Mouse (Mus musculus) forebrain, embryonic 10.5 days (tissue): ENCODE data around the gene Dnajc4. TPM values are rescaled to one million over a fixed set of nuclear protein-coding genes. Genes with fewer than 3 reads are reported as not detected.
"Not testable (repeated sequence)": the region's sequence is repeated elsewhere in the genome, so short reads cannot be mapped to it uniquely, and the experiment has no call there.

Experiments
- DNase-seq: peaks from one replicate; pipeline ENCODE4 v3.0.0-alpha.2; 2017; ENCODE audit warnings: low spot score; ENCODE audit errors: extremely low spot score
- H3K27ac ChIP-seq: fragments of 300-500 bp; sonication (generic); 2 replicates; pipeline ENCODE4 v1.5.1; 2016; ENCODE audit warnings: mild to moderate bottlenecking
- H3K27me3 ChIP-seq: fragments of 300-500 bp; sonication (generic); 2 replicates; pipeline ENCODE4 v1.6.1; 2016; ENCODE audit warnings: mild to moderate bottlenecking; ENCODE audit not compliant: poor library complexity, severe bottlenecking
- H3K36me3 ChIP-seq: fragments of 300-500 bp; sonication (generic); replicated peaks from 2 replicates; pipeline ENCODE4 v1.6.1; 2016; ENCODE audit warnings: mild to moderate bottlenecking, moderate library complexity
- H3K4me1 ChIP-seq: fragments of 300-500 bp; sonication (generic); 2 replicates; pipeline ENCODE4 v1.6.1; 2016
- H3K4me3 ChIP-seq: fragments of 300-500 bp; sonication (generic); 2 replicates; pipeline ENCODE4 v1.5.1; 2016; ENCODE audit warnings: mild to moderate bottlenecking, moderate library complexity
- H3K9me3 ChIP-seq: fragments of 300-500 bp; sonication (generic); 2 replicates; pipeline ENCODE4 v1.6.1; 2016; ENCODE audit warnings: mild to moderate bottlenecking, moderate library complexity
- WGBS: fragments of 180-500 bp; shearing (Covaris S2); methylation state at CpG from one replicate; pipeline ENCODE4 v1.1.7; 2016; 5-methylcytosine and 5-hydroxymethylcytosine counted together
- polyA plus RNA-seq: library from polyadenylated mRNA; unstranded; fragments of >200 nt; fragmentation: Nextera tagmentation; extraction: Ambion mirVana; gene quantifications from 2 replicates; pipeline ENCODE4 v1.2.1, GENCODE M21; 2016

Gene Dnajc4
- polyA plus RNA-seq, 1 experiment from 2014 or later, result 19.7 TPM

DNA sequence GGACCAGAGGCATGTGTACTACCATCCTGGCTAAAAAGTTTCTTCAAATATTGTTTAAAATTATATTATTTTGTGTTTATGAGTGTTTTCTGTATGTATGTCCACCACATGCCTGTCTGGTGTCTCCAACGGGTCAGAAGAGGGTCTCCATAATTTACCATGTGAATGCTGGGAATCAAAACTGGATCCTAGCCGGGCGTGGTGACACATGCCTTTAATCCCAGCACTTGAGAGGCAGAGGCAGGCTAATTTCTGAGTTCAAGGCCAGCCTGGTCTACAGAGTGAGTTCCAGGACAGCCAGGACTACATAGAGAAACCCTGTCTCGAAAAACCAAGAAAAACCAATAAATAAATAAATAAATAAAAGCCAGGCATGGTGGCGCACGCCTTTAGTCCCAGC is 1.2 kb downstream of the Dnajc4 start:
- WGBS, result 94% methylated on average over 6 of the region's 6 CpGs
- not testable (repeated sequence) for H3K27ac ChIP-seq, H3K27me3 ChIP-seq, DNase-seq, H3K36me3 ChIP-seq, H3K9me3 ChIP-seq
- Histone ChIP-seq H3K4me1 (peaks cover 73% of the 10 kb centered on the region), H3K4me3 (peak overlapping the region; percentile 66; the same call in 1 of the 2 replicates)

DNA sequence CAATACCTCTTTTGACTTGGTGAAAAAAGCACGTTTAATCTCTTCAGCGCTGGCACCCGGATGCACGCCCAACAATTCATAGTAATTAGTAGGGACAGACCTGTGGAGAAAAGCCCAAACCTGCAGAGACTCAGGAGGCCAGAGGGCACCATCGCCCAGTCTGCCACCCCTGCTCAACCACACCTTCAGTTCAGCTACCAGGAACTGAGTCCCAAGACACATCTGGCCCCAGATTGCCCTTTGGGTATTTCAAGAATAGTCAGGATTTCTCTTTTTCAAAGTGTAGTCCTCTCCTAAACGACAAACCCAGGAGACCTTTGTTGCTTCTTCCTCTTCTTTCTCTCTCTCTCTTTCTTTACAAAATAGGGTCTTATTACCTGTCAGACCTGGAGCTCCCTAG is 1.7 kb downstream of the Dnajc4 start:
- H3K4me1 ChIP-seq, result peaks cover 73% of the 10 kb centered on the region
- WGBS, result 89% methylated on average over 6 of the region's 6 CpGs
- no peak for DNase-seq

DNA sequence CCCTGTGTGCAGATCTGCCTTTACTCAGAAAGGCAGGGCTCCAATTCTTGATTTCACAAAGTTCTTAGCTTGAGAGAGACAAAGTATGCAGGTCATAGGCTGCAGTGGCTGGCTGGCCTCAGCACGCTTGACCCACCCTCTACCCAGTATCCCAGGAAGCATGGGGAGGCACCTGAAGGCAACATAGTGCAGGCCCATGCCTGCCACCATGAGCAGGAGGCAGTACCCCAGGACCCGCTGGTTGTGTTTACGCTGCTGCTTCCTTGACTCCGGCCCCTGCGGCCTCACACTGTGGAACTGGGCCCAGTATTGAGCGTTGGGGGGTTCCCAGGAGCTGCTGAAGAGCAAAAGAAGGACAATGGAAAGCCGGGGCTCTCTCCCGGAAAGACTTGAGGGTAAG is 3.1 kb downstream of the Dnajc4 start:
- Histone ChIP-seq H3K27me3 (0 out of 2 replicates have a peak, but pooled peaks cover 3% of the 10 kb centered on the region), H3K36me3 (peaks cover 18% of the 10 kb centered on the region), H3K9me3 (no peaks in the 10 kb centered on the region), H3K4me3 (0 out of 2 replicates have a peak overlapping the region, but pooled peaks have one; percentile 4), H3K27ac (no peak overlapping the region), H3K4me1 (peaks cover 66% of the 10 kb centered on the region)
- no peak for DNase-seq
- WGBS, result 86% methylated on average over 8 of the region's 8 CpGs

More for the DNA sequence above, 1.7 kb downstream of the Dnajc4 start:
- Histone ChIP-seq H3K36me3 (peaks cover 5% of the 10 kb centered on the region), H3K27ac (no peak overlapping the region), H3K9me3 (no peaks in the 10 kb centered on the region), H3K4me3 (no peak overlapping the region), H3K27me3 (no peaks in the 10 kb centered on the region)

DNA sequence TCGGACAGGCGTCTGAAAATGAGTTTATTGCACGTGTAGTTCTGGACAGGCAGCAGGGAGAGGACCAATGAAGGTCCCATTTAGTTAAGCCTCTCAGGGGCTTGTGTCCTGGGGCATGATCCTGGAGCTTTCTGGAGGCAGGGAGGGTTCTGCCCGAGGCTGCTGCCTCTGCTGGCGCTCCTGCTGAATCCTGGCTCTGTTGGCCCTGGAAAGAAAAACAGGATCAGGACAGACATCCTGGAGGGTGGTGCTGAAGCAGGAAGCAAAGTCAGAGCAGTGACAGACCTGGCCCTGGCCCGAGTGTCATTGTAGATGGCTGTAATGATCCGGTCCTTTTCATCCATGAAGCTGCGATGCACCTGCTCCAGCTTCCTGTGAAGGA is 4.5 kb downstream of the Dnajc4 start:
- Histone ChIP-seq H3K4me3 (peak overlapping the region; percentile 95), H3K27ac (peak overlapping the region; percentile 97), H3K27me3 (0 out of 2 replicates have a peak, but pooled peaks cover 3% of the 10 kb centered on the region), H3K36me3 (peaks cover 30% of the 10 kb centered on the region), H3K4me1 (peaks cover 64% of the 10 kb centered on the region), H3K9me3 (no peaks in the 10 kb centered on the region)
- WGBS, result 4% methylated on average over 8 of the region's 8 CpGs
- no peak for DNase-seq

DNA sequence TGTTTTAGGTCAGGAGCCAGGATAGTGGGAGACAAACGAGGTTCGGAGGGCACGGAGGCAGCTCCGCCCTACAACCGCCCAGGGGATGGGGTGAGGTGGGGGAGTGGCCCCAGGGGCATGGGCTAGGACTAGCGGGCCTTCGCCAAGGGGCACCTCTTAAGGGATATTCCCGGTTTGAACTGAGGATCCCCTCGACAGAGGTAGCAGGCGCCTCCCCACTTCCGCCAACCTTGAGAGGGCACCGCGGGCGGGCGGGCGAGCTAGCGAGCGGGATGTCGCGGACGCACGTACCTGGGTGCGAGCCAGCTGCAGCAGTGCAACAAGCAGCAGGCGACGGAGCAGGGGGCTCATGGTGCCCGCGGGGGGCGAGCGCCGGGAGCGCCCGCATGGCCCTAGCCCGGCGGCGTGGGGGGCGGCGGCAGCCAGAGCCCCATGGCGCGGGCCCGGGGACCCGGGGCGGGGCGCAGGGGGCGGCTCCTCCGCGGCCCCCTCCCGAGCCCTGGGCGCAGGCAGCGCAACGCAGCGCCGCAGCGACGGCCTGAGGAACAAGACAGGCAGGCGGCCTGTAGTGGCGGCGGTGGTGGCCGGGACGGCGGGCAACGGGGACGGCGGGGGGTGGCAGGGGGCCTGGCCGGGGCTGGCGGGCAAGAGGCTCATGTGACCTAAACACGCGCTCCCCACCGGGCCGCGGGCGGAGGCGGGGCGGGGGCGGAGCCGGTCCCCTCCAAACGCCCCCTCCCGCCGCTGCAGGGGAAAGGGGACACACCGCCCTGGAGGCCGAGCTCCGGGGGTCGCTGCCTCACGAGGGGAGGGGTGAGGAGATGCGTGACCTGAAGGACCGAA is 5.1 kb downstream of the Dnajc4 start, which contains the start of gene Vegfb:
TSS of gene Vegfb (minus strand) at position 591 of the 843 bp plus-strand sequence.
- Histone ChIP-seq H3K4me3 (peak within 1 kb of the TSS; percentile 95), H3K27ac (peak within 1 kb of the TSS; percentile 97), H3K4me1 (peaks cover 62% of the 10 kb centered on the region), H3K27me3 (0 out of 2 replicates have a peak, but pooled peaks cover 3% of the 10 kb centered on the region), H3K36me3 (peaks cover 36% of the 10 kb centered on the region), H3K9me3 (no peaks in the 10 kb centered on the region)
- DNase-seq, result peak; percentile 60
- under 1% methylated on average over 85 of the region's 85 CpGs for WGBS

DNA sequence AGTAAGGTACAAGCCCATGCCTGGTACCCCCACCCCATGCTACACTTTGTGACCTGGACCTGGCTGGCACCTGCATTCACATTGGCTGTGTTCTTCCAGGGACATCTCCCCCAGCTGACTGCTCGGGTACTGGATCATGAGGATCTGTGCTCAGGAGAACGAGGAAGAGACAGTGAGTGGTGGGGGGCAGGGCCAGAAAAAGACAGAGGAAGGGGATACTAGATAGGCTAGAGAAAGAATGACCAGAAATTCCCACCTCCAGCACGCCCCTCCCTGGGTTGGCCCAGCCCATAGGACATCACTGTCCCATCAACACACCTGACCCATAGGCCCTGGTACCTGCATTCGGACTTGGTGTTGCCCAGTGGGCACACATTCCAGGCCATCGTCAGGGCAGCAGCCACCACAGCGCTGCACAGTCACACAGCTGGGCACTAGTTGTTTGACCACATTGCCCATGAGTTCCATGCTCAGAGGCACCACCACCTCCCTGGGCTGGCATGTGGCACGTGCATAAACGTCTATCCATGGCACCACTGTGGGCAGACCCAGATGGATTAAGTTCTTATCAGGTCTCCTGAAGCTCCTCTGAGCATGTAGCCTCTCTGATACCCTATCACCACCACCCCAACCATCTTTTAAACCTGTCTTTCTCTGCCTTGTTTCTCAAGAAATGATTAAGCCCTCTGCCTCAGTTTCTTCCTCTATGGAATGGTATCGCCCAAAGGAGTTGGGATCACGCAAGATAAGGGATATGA is 6.2 kb downstream of the Dnajc4 start:
- no peak for DNase-seq
- Histone ChIP-seq H3K4me3 (peak overlapping the region; percentile 95), H3K36me3 (peaks cover 43% of the 10 kb centered on the region), H3K4me1 (peaks cover 57% of the 10 kb centered on the region), H3K9me3 (no peaks in the 10 kb centered on the region), H3K27ac (no peak overlapping the region), H3K27me3 (0 out of 2 replicates have a peak, but pooled peaks cover 3% of the 10 kb centered on the region)
- 84% methylated on average over 10 of the region's 10 CpGs for WGBS

DNA sequence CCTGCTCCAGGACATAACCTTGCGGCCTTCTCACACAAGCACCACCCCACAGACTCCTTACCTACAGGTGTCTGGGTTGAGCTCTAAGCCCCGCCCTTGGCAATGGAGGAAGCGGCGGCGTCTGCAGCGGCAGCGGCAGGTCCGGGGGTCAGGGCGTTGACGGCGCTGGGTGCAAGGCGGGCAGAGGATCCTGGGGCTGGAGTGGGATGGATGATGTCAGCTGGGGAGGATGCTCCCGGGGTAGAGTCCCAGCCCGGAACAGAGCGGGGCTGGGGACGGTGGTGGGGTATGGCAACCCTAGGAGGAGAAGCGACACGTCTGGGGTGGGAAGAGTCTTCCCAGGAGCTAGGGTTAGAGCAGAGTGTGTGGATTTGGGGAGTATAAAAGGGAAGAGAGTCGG is 7.1 kb downstream of the Dnajc4 start:
- DNase-seq, result no peak
- WGBS, result 86% methylated on average over 19 of the region's 19 CpGs
- 0 out of 2 replicates have a peak overlapping the region, but pooled peaks have one; percentile 37 for H3K27ac ChIP-seq
- H3K36me3 ChIP-seq, result peaks cover 43% of the 10 kb centered on the region
- H3K9me3 ChIP-seq, result no peaks in the 10 kb centered on the region
- 0 out of 2 replicates have a peak, but pooled peaks cover 3% of the 10 kb centered on the region for H3K27me3 ChIP-seq
- peak overlapping the region; percentile 95; the same call in 1 of the 2 replicates for H3K4me3 ChIP-seq
- H3K4me1 ChIP-seq, result peaks cover 64% of the 10 kb centered on the region

DNA sequence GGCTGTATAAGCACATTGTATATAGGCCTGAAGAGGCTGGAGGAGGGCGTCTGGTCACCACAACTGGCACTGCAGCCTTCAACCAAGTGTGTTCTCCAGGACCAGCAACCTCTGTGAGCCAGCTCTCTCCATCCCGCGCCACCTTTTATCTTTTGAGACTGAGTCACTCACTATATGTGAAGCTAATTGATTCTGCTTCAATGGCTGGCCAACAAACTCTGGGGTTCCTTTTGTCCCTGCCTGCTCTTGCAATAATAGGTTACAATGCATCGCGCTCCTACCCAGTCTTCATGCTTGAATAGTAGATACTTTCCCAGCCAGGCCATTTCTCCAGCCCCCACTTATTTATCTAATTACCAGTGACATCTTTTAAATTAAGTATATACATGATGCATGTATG is 8.8 kb downstream of the Dnajc4 start:
- Histone ChIP-seq H3K27ac (0 out of 2 replicates have a peak overlapping the region, but pooled peaks have one; percentile 8), H3K4me1 (peaks cover 78% of the 10 kb centered on the region), H3K9me3 (no peaks in the 10 kb centered on the region), H3K27me3 (0 out of 2 replicates have a peak, but pooled peaks cover 3% of the 10 kb centered on the region), H3K36me3 (peaks cover 43% of the 10 kb centered on the region), H3K4me3 (peak overlapping the region; percentile 18; the same call in 1 of the 2 replicates)
- DNase-seq, result no peak
- 52% methylated on average over 5 of the region's 5 CpGs for WGBS

DNA sequence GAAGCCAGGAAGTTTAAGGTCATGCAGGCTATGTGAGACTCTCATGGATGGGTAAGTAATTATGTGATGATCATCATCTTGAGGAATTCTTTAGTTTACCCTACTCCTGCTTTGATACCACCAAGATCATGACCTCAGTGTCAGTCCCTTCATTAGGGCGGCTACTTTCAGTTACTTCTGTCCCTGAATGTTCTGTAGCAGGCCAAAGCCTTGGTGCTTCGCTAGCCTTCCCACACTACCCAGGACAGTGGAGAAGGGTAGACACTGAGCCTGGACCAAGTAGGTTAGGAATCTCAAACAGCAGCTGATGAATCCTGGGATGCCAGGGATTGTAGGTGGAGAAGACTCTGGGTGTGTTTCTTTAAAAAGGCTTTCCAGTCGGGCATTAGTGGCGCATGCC is 10.9 kb downstream of the Dnajc4 start:
- Histone ChIP-seq H3K27me3 (0 out of 2 replicates have a peak, but pooled peaks cover 3% of the 10 kb centered on the region), H3K36me3 (peaks cover 64% of the 10 kb centered on the region), H3K4me1 (peaks cover 79% of the 10 kb centered on the region), H3K4me3 (peak overlapping the region; percentile 86), H3K9me3 (no peaks in the 10 kb centered on the region), H3K27ac (no peak overlapping the region)
- DNase-seq, result no peak
- 92% methylated on average over 4 of the region's 4 CpGs for WGBS

DNA sequence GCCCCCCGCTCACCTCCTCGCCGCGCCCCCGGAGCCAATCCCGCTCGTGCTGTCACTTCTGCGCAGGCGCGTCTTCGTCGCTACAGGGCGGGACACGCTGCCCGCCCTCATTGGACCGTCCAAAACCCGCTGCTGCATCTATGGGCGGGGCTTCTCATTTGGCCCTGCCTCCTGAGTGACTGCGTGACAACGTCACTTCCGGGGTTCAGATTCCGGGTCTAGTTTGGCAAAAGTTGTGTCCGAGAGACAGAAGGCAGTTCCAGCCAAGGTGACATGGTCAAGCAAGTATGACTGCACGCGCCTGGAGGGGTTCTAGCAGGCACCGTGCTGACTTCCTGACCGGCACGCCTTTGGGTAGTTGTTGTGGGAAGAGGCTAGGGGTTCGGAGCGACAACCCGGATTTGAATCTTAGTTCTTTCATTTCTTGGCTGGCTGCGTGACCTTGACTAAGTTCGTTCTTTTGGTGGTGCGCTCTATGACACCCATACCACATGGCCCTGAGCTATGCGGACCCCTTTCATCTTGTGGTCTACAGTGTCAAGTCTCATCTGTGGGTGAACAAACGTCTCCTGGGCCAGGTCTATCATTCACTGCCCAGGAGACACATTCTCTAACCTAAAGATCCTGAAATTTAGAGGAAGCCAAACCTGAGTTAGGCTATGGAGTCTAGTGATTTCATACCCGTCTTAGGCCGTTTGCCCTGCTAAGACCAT is 11.8 kb downstream of the Dnajc4 start, which contains the start of gene Fkbp2:
TSS of gene Fkbp2 (minus strand) at position 121 of the 713 bp plus-strand sequence.
- 0 out of 2 replicates have a peak, but pooled peaks cover 3% of the 10 kb centered on the region for H3K27me3 ChIP-seq
- WGBS, result 2% methylated on average over 38 of the region's 38 CpGs
- peak within 1 kb of the TSS; percentile 99 for H3K27ac ChIP-seq
- H3K9me3 ChIP-seq, result no peaks in the 10 kb centered on the region
- peak within 1 kb of the TSS; percentile 86 for H3K4me3 ChIP-seq
- H3K4me1 ChIP-seq, result peaks cover 77% of the 10 kb centered on the region
- DNase-seq, result peak; percentile 99
- peaks cover 66% of the 10 kb centered on the region for H3K36me3 ChIP-seq

DNA sequence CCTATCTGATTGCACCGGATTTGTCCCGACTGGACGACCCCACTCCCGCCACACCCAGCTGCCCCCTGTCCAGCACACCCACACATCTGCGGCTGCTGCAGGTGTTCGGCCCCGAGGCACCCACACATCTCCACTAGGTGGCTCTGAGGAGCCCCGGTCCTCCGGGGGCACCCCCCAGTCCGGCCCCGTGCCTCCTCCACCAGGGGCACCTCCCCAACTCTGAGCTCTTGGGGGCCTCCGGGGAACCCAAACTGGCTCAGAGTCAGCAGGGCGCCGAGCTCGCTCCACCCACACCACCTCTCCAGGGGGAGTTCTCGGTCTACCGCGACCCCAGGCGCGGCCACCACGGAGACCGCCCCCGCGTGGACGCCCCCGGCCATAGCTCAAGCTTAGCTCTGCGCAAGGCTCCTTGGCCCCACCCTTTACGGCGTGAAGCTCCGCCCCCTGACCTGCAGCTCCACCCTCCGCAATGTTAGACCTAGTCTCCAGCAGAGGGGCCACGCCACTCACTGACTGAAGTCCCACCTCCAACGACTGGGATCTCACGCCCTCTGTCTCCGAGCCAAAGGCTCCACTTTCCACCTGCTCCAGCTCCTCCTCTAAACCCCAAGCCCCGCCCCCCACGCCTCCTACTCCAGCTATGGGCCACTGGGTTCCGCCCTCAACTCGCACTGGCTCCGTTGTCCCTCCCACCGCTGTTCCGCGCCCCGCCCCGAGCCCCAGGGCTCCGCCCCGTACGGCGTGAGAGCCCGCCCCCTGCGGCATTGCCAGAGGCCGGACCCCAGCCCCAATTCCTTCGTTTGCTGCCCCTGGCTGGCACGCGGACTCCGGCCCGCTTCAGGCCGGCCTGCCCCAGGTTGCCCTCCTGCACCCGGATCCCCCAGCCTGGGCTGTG is 12.6 kb downstream of the Dnajc4 start:
- WGBS, result under 1% methylated on average over 59 of the region's 59 CpGs
- peak overlapping the region; percentile 99 for H3K27ac ChIP-seq
- H3K9me3 ChIP-seq, result no peaks in the 10 kb centered on the region
- peak; percentile 100 for DNase-seq
- no peaks in the 10 kb centered on the region for H3K27me3 ChIP-seq
- peaks cover 58% of the 10 kb centered on the region for H3K36me3 ChIP-seq
- H3K4me1 ChIP-seq, result peaks cover 72% of the 10 kb centered on the region
- peak overlapping the region; percentile 86 for H3K4me3 ChIP-seq
